Mouse (Mus musculus): ENCODE results near the gene Mob2.
A peak's percentile ranks its signal among the peaks of the same experiment; 100 is the strongest.

Mob2 gene

DNA sequence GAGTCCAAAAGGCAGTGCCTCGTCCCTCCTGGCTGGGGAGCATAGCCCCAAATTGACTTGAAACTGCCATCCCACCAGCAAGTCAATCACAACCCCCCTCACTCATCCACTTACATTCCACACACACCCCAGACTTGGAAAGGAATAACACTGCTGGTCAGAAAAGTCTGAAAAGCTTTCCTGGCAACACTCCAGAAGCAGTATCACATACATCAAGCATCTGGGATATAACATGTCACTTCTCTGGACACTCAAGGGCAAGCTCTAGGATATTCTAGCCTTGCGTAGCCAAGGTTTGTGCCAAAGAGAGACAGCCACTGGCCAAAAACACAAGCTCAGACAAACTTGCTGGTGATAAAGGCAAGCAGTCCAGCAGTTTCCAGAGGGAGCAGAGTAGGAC, 35.7 kb downstream of the Mob2 start:
- DNase-seq (ENCODE audit: low spot score), result peak; percentile 54

DNA sequence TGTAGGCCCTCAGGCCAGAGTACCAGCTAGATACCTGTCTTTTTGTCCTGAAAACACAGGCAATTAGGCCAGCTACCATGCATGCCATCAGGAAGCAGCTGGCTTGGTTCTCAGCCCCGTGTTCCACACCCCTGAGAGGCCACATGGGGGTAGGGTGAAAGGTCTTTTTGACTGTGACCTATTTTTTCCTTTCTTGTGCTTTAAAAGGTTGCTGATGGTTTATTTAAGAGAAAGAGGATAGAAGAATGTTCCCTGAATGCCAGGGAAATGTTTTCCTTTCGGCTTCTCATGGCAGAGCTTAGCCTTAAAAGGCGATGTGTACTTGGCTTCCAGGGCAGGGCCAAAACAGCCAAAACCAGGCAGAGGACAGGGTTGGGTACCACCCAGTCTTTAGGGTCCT, 40.0 kb downstream of the Mob2 start:
- no peak for DNase-seq (ENCODE audit: low spot score)

DNA sequence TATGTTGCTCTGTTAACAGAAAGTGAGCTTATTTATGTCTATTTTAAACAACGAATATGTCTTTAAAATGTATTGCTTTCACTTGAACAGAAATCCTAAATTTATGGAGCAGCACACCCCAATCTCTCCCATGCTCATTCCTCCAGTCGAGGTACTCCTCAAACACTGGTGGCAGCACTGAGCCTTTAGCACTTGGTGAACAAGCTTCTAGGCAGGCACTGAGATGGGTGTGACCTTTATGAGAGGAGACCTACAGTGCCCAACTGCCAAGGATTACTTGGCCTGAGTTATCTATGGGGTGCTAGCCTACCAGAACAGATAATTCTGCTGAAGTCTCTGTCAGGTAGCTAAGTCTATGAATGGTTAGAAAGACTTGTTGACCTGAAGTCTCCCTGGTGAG, 41.2 kb downstream of the Mob2 start:
- DNase-seq (ENCODE audit: low spot score), result no peak

DNA sequence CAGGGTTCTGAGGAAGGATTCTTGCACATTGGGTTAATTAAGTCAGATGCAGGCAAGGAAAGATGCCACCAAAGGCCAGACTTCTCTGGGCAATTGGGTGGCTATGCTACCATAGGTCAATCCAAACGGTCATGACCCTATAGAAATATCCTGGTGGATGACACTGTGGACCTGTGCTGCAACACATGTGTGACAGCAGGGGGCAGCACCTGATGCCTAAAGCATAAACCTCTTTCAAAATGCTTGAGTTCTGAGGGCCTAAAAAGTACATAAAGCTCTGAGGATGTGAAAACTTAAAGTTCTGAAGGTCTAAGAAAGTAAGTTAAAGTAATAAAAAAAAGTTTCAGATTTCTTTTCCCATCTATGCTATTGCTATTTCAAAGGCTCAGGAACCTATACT, 44.3 kb downstream of the Mob2 start:
- peak; percentile 53 for DNase-seq (ENCODE audit: low spot score)

DNA sequence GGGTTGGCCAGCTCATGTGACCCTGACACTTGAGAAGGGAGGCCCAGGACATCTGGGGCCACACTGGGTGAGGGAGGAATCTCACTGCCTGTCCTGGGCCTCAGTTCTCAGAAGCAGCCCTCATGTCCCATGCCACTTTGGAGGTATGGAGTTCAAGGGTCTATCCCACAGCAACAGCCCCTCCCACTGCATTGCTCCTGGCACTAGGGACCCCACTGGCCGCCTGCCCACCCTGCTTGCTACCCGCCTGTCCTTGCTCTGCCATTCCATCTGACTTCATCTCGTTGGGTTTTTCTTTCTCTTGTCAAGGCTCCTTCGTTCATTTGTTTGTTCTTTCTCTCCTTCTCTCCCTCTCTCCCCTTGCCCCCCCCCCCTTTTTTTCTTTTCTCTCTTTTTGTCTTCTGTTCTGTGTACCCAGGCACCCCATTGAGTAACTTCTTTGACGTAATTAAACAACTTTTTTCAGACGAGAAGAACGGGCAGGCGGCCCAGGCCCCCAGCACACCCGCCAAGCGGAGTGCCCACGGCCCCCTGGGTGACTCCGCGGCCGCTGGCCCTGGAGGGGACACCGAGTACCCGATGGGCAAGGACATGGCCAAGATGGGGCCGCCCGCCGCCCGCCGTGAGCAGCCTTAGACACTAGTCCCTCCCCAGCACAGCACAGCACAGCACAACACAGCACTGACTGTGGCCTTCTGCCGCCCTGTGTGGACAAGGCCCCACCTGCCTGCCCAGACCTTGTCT, 59.1 kb downstream of the Mob2 start:
- DNase-seq (ENCODE audit: low spot score), result no peak

DNA sequence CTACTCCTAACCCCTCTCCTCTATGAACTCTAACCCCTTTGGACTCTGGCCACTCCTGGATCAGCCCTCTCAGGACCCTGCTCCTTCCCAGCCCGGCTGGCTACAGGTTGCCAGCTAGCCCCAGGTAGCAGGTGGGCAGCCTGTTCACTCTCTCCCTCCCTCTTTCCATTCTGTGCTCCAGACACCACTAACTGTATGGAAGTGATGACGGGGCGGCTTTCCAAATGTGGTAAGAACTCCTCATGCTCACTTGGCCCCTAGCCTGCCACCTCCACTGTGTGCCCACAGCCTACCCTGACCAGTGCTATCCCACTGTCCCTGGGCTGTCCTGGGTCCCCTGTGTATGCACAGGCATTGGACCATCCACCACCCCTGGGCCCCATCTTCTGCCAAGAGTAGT, 60.2 kb downstream of the Mob2 start:
- DNase-seq (ENCODE audit: low spot score), result no peak

DNA sequence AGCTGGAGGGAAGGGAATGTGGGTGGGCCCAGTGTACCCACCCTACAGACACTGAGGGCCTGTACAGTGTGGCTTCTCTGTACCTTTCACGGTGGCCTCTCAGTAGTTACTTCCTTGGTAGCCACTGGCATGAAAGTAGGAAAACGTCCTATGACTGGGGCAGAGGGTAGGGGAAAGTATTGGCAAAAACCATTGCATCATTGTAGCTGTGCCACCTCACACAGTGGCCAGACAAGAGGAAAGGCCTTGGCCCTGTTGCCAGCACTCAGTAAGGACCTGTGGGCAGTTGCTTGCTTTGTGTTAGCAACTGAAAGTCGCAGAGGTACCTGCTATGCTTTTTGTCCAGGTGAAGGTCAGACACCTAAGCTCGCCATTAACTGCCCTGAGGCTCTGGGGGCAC, 66.7 kb downstream of the Mob2 start:
- DNase-seq (ENCODE audit: low spot score), result no peak

DNA sequence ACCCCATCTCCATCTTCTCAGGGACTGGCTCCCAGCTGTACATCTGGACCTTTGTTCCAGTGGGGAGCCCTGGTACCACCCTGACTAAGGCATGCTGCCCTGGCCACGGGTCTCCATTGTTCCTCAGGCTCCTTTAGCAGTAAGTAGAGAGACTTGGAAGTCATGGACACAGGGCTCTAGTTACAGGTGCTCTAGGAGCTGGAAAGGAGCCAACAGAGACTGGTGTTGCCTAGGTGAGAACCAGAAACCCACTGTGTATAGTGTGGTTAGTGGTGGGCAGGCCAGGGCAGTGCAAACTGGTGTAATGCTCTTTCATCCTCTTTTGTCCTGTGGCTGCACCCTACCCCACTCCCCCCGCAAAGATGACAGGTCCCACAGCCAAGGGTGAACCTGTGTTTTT, 69.7 kb downstream of the Mob2 start:
- DNase-seq (ENCODE audit: low spot score), result no peak

DNA sequence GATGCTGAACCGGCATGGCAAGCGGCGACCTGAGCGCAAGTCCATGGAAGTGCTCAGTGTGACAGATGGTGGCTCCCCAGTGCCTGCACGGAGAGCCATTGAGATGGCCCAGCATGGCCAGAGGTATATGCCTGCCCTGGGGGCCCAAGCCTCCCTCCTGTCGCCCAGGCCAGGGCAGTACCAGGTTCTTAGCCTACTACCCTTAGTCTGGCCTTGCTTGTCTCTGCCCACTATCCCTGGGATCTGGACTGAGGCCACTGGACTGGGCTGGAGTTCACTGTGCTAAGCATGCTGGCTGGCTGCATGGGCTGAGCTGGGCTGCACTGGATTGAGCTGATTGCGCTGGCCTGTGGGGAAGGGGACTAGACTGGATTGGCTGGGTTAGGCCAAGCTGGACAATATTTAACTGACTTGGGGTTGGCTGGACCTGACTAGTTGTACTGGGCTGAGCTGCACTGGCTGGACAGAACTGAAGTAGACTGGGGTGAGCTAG, 72.5 kb downstream of the Mob2 start:
- DNase-seq (ENCODE audit: low spot score), result no peak

DNA sequence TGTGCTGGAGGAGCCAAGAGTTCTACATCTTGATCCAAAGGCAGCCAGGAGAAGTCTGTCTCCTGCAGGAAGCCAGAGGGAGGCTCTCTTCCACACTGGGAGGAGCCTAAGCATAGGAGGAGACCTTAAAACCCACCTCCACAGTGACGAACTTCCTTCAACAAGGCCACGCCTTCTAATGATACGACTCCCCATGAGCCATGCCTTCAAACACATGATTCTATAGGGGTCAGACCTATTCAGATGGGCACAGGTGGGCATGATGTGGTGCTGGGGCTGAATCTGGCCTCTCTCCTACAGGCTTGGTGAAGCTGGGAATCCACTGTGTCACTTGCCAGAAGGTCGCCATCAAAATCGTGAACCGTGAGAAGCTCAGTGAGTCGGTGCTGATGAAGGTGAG, 79.6 kb downstream of the Mob2 start:
- no peak for DNase-seq (ENCODE audit: low spot score)

DNA sequence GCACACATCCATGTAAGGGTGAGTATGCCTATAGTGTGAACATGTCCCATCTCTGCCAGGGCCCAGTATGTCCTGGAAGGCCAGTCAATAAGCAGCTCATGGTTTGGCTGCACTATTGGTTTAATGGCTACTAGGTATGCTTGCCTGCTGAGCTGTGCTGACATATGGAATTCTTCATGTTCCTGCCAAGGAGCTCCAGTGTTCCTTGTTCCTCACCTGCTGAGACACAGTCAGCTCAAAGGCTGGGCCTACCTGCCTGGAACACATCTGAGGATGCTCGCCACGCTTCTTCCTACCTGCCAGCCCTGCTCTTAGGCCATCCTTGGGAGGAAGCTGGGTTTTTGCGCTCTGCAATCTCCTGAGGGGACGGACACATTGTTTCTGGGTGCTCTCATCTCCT, 81.6 kb downstream of the Mob2 start:
- no peak for DNase-seq (ENCODE audit: low spot score)

DNA sequence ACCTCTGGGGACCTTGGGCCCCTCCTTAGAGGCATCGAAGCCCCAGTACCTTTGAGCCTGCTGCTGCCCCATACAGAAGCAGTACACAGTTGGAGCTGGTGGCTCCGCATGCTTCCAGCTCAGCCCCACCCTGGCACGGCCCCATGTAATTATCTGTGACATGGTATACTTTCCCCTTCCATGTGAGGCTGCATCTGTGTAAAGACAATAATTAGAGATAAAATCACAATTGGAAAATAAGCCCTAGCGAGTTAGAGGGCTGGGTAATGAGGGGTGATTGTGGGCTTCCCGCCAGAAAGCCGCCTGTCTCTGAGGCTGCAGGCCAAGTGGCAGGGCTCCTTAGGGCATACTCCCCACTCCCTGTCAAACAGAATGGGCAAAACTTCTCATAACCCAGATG, 82.9 kb downstream of the Mob2 start:
- peak; percentile 11 for DNase-seq (ENCODE audit: low spot score)

DNA sequence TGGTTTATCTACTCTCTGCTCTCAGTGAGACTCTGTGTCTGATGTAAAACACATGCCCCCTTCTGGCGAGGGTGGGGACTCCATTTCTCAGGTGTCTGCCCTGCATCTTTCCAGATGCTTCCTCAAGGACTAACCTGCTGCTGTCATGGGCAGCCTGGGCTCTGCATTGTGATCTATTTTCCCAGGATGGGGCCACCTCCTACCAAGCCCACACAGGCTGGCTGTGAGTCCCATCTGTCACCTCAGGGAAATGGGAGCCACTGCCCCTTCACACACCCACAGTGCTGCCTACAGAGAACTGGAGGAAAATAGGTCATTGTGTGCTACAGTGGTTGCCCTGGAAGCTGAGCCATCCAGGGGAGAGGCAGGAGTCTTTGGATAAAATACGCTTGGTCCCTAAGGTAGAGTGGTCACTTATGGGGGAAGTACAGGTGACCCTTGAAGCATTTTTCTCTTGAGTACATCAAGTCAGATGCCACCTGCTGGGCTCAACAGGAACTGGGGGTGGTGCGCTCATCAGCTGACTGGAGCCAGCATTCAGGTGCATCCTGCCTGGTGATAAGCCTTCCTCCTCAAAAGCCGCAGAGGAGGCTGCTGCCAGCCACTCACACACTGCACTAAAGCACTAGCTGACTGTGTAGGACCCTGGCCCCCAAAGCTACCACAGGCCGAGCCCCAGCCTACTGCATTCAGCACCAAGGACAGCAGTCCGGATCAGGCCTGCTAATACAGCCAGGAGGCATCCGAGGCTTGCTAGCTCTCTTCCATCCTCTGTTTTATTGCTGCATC, 87.8 kb downstream of the Mob2 start:
- DNase-seq (ENCODE audit: low spot score), result peak; percentile 14

DNA sequence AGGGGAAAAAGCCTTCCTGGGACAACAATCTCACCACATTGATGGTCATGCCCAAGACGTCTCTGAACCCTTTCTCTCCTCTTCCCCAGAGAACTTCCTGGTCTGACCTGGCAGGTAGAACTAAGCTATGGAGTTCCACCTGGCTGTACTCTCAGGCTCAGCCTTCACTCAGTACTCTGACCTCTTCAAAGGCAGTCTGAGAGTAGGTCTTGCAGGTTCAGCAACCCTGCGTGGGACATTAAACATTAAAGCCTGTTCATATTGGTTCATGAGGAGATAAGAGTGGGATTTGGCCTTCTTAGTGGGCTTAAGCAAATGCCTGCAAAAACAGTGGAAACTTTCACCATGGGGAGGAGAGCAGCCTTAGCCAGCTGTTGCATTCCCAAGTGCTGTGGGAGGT, 94.6 kb downstream of the Mob2 start:
- DNase-seq (ENCODE audit: low spot score), result no peak

DNA sequence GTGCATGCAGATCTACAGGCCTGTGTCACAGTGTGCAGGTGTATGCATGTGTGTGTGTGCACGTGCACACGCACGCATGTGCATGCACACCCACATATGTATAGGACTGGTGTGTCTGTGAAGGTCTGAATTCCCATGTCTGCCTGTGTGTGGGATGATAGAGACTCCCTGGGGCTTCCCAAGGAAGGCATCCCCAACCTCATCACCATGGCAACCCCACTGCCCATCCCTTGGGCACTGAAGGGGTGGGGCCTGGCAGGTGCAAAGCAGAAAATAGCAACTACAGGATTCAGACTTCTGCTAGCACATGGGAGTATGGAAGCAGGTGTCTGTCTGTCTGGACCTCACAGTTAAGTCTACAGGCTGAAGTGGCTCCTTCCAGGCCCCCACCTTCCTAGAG, 98.3 kb downstream of the Mob2 start:
- DNase-seq (ENCODE audit: low spot score), result no peak

DNA sequence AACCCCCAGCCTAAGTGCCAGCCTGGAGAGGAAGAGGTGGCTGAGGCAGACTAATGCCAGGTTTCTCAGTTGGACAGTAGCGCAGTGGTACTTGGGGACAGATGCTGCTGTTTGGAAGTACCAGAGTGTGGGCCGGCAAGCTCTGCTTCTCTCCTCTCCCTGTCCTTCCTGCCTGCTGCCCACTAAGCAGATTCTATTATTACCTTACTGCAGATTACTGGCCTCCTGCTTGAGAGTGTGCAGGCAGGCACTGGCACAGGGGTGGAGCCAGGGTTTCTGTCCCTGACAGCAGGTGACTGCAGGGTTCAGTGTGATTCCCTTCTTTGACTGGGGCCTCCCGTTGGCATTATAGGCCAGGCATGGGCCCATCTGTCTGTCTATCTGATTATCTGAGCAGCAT, 99.4 kb downstream of the Mob2 start:
- no peak for DNase-seq (ENCODE audit: low spot score)

DNA sequence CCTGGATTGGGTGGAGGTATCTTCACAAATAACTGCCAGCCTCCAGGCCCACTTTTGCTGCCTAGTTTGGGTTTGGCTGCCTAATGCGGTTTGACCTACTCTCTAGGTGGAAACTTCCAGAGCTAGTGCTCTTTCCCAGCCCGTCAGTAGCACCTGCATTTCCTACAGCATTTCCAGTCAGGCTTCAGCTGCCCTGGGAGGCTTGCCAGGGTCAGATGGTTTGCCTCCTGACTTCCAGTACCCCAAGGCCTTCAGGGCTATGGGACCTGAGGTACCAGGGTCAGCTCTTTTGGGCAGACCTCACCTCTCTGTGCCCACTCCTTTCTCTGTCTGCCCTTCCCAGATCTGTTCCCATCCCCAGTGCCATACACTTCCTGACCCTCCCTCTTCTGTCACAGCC, 99.9 kb downstream of the Mob2 start:
- DNase-seq (ENCODE audit: low spot score), result no peak

DNA sequence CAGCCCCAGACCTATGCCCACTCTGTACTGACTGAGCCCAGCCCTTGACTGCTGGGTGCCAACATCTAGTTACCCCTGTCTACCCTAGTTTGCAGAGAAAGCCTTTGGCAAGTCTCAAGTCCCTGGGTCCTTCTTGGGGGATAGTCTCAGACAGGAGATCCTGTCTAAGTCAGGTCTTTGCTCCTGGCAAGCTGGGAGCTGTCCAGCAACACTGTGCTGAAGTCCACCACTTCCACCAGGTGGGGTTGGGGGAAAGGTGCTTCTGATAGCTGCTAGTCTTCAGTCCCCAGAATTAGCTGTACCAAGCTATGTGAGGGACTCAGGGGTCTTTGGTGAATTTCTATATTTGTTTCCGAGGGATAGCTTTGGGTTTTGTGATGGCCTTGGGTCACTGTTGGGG, 101.7 kb downstream of the Mob2 start:
- no peak for DNase-seq (ENCODE audit: low spot score)
